Mouse (Mus musculus) embryonic facial prominence, embryonic 15.5 days (tissue): ENCODE results near the gene Tlk2. TPM values are rescaled to one million over a fixed set of nuclear protein-coding genes. Genes with fewer than 3 reads are reported as not detected.

ENCODE experiments used
- ATAC-seq: fragments of 200-750 bp; cut with Nextera tagmentation; 2 replicates; pipeline ENCODE4 v1.8.0; 2017; ENCODE audit warnings: low read depth, moderate TSS enrichment; ENCODE audit not compliant: insufficient number of reproducible peaks, low FRiP score, low TSS enrichment
- H3K27ac ChIP-seq: fragments of 300-500 bp; sonication (generic); replicated peaks from 2 replicates; pipeline ENCODE4 v1.5.1; 2015; ENCODE audit warnings: mild to moderate bottlenecking, inconsistent platforms
- H3K27me3 ChIP-seq: fragments of 300-500 bp; sonication (generic); 2 replicates; pipeline ENCODE4 v1.6.1; 2015; ENCODE audit warnings: inconsistent platforms
- H3K36me3 ChIP-seq: fragments of 300-500 bp; sonication (generic); 2 replicates; pipeline ENCODE4 v1.6.1; 2015; ENCODE audit warnings: mild to moderate bottlenecking, inconsistent platforms
- H3K4me1 ChIP-seq: fragments of 300-500 bp; sonication (generic); 2 replicates; pipeline ENCODE4 v1.6.1; 2015; ENCODE audit warnings: inconsistent platforms
- H3K4me2 ChIP-seq: fragments of 300-500 bp; sonication (generic); replicated peaks from 2 replicates; pipeline ENCODE4 v1.6.1; 2015; ENCODE audit warnings: mild to moderate bottlenecking, inconsistent platforms
- H3K4me3 ChIP-seq: fragments of 300-500 bp; sonication (generic); replicated peaks from 2 replicates; pipeline ENCODE4 v1.5.1; 2015; ENCODE audit warnings: mild to moderate bottlenecking, inconsistent platforms
- H3K9ac ChIP-seq: fragments of 300-500 bp; sonication (generic); 2 replicates; pipeline ENCODE4 v1.6.1; 2015; ENCODE audit warnings: inconsistent platforms
- H3K9me3 ChIP-seq: fragments of 300-500 bp; sonication (generic); replicated peaks from 2 replicates; pipeline ENCODE4 v1.6.1; 2016; ENCODE audit warnings: inconsistent platforms
- WGBS: fragments of 180-500 bp; shearing (Covaris S2); methylation state at CpG from one replicate; pipeline ENCODE4 v1.1.7; 2015; 5-methylcytosine and 5-hydroxymethylcytosine counted together
- polyA plus RNA-seq: library from polyadenylated mRNA; unstranded; fragments of >200 nt; fragmentation: Nextera tagmentation; extraction: Ambion mirVana; gene quantifications from 2 replicates; pipeline ENCODE4 v1.2.1, GENCODE M21; 2015

Gene Tlk2
- polyA plus RNA-seq, 1 experiment from 2014 or later, result 19.1 TPM

DNA sequence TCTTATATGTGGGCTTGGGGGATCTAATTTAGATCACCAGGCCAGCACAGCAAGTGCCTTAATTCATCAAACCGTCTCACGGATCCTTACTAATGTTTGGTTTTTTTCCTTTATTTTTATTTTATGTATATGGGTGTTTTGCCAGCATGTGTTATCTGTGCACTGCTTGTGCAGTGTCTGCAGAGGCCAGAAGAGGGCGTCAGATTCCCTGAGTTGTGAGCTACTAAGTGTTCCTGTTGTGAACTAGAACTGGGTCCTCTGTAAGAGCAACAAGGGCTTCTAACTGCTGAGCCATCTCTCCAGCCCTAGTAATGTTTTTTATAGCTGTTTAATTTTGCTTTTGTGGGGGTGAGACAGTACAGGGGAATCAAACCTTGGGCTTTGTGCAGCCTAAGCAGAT lies 23.8 kb downstream of the Tlk2 start:
- ATAC-seq, result no peak
- no peak overlapping the region for H3K4me2 ChIP-seq
- WGBS, result 54% methylated on average over 3 of the region's 3 CpGs
- no peaks in the 10 kb centered on the region for H3K9me3 ChIP-seq
- no peak overlapping the region for H3K9ac ChIP-seq
- H3K4me1 ChIP-seq, result no peaks in the 10 kb centered on the region
- no peaks in the 10 kb centered on the region for H3K36me3 ChIP-seq
- H3K27ac ChIP-seq, result no peak overlapping the region
- H3K27me3 ChIP-seq, result no peaks in the 10 kb centered on the region
- H3K4me3 ChIP-seq, result no peak overlapping the region

DNA sequence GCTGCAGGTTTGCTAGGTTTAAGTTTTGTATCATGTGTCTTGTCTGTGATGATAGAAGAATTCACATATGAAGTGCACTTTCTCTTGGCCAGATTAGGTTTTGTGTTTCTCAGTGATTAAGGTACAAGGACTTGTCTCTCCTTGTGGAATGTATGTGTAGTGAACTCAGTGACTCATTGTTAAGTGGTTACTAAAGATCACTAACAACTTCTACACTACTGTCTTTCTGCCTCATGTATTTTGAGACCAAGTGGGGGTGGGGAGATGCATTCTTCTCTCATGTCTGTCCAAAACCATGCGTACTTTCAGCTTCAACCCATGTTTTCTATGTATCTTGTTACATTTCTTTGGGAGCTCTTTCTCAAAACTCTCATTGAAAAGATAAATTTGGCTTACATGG lies 31.4 kb downstream of the Tlk2 start:
- H3K9me3 ChIP-seq, result no peaks in the 10 kb centered on the region
- H3K4me3 ChIP-seq, result no peak overlapping the region
- no peak for ATAC-seq
- H3K4me1 ChIP-seq, result no peaks in the 10 kb centered on the region
- no peak overlapping the region for H3K4me2 ChIP-seq
- no peak overlapping the region for H3K9ac ChIP-seq
- no peak overlapping the region for H3K27ac ChIP-seq
- WGBS, result 75% methylated on average over 1 of the region's 1 CpGs
- peaks cover 28% of the 10 kb centered on the region for H3K36me3 ChIP-seq
- no peaks in the 10 kb centered on the region for H3K27me3 ChIP-seq

DNA sequence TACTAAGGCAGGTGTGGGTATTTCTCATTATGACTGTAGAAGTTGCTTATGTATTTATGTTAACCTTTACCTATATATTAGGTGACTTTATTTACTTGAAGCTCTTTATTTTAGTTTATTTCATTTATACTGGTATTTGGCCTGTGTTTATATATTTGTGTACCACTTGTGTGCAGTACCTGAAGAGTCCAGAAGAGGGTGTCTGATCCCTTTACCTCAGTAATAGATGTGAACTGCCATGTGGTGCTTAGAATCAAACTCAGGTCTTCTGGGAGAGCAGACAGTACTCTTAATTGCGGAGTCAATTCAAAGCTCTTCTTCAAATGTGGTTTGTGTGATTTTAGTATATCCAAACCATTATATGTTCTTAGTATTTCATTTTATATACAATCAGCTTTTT lies 35.6 kb downstream of the Tlk2 start:
- Histone ChIP-seq H3K9ac (no peak overlapping the region), H3K4me1 (no peaks in the 10 kb centered on the region), H3K27ac (no peak overlapping the region), H3K36me3 (peaks cover 23% of the 10 kb centered on the region), H3K27me3 (no peaks in the 10 kb centered on the region), H3K4me3 (no peak overlapping the region), H3K9me3 (no peaks in the 10 kb centered on the region), H3K4me2 (no peak overlapping the region)
- no peak for ATAC-seq
- WGBS, result 100% methylated on average over 1 of the region's 1 CpGs

DNA sequence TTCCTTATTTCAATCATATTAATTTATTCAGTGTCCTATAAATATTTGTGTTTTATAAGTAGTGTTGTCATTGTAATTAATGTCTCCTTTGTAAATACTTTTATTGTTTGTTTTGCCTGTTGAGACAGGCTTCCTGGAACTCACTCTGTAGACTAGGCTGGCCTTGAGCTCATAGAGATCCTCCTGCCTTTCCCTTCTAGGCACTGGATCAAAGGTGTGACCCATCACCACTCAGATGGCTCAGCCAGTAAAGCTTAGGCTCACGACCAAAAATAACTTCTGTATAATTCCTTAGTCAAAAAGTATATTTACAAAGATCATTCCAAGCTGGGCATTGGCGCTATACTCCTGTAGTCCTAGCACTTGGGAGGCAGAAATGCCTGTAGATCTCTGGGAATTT lies 39.2 kb downstream of the Tlk2 start:
- 83% methylated on average over 2 of the region's 2 CpGs for WGBS
- ATAC-seq, result no peak
- Histone ChIP-seq H3K27me3 (no peaks in the 10 kb centered on the region), H3K4me3 (no peak overlapping the region), H3K4me2 (no peak overlapping the region), H3K9me3 (no peaks in the 10 kb centered on the region), H3K4me1 (no peaks in the 10 kb centered on the region), H3K9ac (no peak overlapping the region), H3K27ac (no peak overlapping the region), H3K36me3 (peaks cover 27% of the 10 kb centered on the region)

DNA sequence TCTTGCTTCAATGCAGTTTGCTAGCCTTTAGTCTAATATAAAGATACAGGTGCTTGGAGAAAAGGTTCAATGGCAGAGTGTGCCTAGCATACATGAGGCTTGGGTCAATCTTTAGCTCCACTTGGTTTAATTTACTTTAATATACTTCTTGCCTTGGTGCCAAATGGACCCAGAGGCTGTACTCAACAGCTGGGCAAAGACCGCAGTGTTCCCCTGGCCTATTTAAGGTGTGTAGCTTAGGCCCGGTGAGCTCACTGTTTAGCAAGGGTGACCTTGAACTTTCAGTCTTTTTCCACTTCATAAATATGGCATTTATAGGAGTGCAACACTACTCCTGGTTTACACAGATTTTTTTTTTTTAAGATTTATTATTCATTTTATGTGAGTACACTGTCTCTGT lies 55.9 kb downstream of the Tlk2 start:
- H3K27ac ChIP-seq, result no peak overlapping the region
- no peak overlapping the region for H3K9ac ChIP-seq
- H3K4me1 ChIP-seq, result no peaks in the 10 kb centered on the region
- no peak overlapping the region for H3K4me3 ChIP-seq
- no peak for ATAC-seq
- no peaks in the 10 kb centered on the region for H3K27me3 ChIP-seq
- peaks cover 11% of the 10 kb centered on the region; the same call in 1 of the 2 replicates for H3K36me3 ChIP-seq
- no peaks in the 10 kb centered on the region for H3K9me3 ChIP-seq
- H3K4me2 ChIP-seq, result no peak overlapping the region
- WGBS, result 91% methylated on average over 2 of the region's 2 CpGs

DNA sequence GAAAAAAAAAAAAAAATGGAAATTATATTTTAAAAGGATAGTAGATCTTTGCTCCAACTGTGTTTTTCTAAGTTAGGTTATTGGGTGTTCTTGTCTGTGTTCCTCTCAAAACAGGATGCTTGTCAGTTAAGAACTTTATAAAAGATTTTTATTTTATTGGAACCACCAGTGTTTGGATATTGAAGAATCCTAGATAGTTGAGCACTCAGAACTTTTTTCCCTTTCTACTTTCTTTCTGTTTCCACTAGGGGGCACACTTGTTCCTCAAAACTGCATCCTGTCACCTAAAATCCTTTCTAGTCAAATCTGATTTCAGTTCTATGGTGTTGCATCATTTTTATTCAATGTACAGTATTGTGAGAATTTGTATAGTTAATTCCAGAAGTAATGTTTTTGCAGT lies 62.4 kb downstream of the Tlk2 start:
- no peaks in the 10 kb centered on the region for H3K27me3 ChIP-seq
- H3K36me3 ChIP-seq, result peaks cover 37% of the 10 kb centered on the region
- ATAC-seq, result no peak
- no peak overlapping the region for H3K9ac ChIP-seq
- no peaks in the 10 kb centered on the region for H3K9me3 ChIP-seq
- no peaks in the 10 kb centered on the region for H3K4me1 ChIP-seq
- no peak overlapping the region for H3K4me2 ChIP-seq
- H3K4me3 ChIP-seq, result no peak overlapping the region
- H3K27ac ChIP-seq, result no peak overlapping the region

DNA sequence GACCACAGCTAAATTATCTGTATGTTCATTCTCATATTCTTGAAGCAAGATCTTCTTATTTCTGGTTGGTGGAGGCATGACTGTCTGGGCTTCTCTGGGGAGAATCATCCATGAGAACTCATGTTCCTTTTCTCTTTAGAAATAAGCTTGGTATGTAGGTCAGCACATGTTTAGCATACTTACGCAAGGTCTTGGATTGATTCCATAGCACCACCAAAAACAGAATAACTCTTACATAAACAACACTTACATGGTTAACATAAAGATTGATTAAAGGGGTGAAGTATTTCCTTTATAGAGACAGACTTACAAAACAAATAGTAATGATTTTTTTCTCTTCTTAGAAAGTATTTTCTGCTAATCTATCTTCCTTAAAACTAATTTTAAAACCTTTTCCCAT lies 67.8 kb downstream of the Tlk2 start:
- Histone ChIP-seq H3K4me3 (no peak overlapping the region), H3K27me3 (no peaks in the 10 kb centered on the region), H3K36me3 (peaks cover 60% of the 10 kb centered on the region), H3K27ac (no peak overlapping the region), H3K4me2 (no peak overlapping the region), H3K9ac (no peak overlapping the region), H3K9me3 (no peaks in the 10 kb centered on the region), H3K4me1 (no peaks in the 10 kb centered on the region)
- no peak for ATAC-seq
- WGBS, result 84% methylated on average over 1 of the region's 1 CpGs

DNA sequence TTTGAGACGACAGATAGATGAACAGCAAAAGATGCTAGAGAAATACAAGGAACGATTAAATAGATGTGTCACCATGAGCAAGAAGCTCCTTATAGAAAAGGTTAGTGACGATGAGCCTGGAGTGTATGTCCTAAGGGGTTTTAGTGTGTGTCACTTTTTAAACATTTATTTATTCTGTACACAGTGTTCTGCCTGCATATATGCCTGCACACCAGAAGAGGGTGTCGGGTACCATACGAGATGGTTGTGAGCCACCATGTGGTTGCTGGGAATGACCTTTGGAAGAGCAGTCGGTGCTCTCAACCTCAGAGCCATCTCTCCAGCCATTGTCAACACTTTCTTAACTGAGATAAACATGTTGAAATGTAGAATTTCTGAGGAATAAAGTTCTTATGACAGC lies 68.2 kb downstream of the Tlk2 start:
- Histone ChIP-seq H3K27ac (no peak overlapping the region), H3K4me1 (no peaks in the 10 kb centered on the region), H3K4me3 (no peak overlapping the region), H3K9me3 (no peaks in the 10 kb centered on the region), H3K27me3 (no peaks in the 10 kb centered on the region), H3K4me2 (no peak overlapping the region), H3K36me3 (peaks cover 59% of the 10 kb centered on the region), H3K9ac (no peak overlapping the region)
- WGBS, result 88% methylated on average over 6 of the region's 6 CpGs
- ATAC-seq, result no peak

DNA sequence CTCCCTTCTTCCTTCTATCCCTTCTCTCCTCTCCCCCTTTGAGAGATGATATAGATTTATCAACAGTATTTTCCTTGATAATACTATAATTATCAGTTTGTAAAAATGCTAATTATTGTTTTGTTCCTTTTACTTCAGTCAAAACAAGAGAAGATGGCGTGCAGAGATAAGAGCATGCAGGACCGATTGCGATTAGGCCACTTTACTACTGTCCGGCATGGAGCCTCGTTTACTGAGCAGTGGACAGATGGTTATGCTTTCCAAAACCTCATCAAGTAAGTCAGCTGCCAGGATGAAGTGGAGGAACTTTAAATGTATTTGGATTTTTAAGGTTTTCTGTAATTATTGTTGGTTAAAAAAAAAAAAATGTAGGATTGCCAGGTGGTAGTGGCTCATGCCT lies 68.7 kb downstream of the Tlk2 start:
- ATAC-seq, result no peak

DNA sequence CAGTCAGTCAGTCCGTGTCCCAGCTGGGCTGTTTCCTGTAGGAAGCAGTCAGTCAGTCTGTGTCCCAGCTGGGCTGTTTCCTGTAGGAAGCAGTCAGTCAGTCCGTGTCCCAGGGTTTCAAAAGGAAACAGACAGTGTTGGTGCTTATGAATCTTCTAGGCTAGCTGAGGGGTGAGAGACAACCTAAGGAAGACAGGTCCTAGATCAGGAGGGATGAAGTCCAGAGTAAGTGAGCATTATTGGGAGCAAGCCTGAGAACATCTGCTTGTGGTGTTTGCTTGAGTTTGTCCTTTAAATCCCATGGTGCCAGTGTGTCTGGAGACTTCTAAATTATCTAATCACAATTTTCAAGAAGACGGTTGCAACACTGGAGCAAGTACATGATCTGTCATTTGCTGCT lies 81.1 kb downstream of the Tlk2 start:
- H3K4me2 ChIP-seq, result no peak overlapping the region
- peaks cover 45% of the 10 kb centered on the region for H3K36me3 ChIP-seq
- H3K27ac ChIP-seq, result no peak overlapping the region
- ATAC-seq, result no peak
- H3K4me3 ChIP-seq, result no peak overlapping the region
- H3K9ac ChIP-seq, result no peak overlapping the region
- no peaks in the 10 kb centered on the region for H3K27me3 ChIP-seq
- H3K9me3 ChIP-seq, result no peaks in the 10 kb centered on the region
- H3K4me1 ChIP-seq, result no peaks in the 10 kb centered on the region
- 58% methylated on average over 3 of the region's 3 CpGs for WGBS

More for the DNA sequence above, 68.7 kb downstream of the Tlk2 start:
- 92% methylated on average over 5 of the region's 5 CpGs for WGBS
- Histone ChIP-seq H3K27ac (no peak overlapping the region), H3K9me3 (no peaks in the 10 kb centered on the region), H3K9ac (no peak overlapping the region), H3K27me3 (no peaks in the 10 kb centered on the region), H3K4me3 (no peak overlapping the region), H3K36me3 (peaks cover 54% of the 10 kb centered on the region), H3K4me2 (no peak overlapping the region), H3K4me1 (no peaks in the 10 kb centered on the region)

DNA sequence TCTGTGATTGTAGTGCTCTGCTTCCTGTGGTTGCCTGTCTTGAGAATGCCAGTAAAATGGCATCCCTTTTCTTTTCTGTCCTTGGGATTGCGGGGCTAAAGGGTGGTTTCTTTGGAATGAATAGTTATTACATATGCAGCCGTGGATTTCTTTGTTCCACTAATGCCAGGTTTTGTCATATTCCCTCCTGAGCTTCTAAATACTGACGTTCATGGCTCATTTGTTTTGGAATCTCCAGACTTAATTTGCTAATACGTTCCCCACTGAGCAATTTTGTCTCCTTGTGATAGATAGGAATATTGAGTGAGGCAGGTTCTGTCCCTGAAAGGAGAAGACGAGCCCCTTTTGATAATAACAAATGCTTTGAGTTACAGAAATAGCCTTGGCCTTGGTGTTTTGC lies 82.5 kb downstream of the Tlk2 start:
- no peak for ATAC-seq
- no peaks in the 10 kb centered on the region for H3K27me3 ChIP-seq
- H3K36me3 ChIP-seq, result peaks cover 36% of the 10 kb centered on the region
- H3K27ac ChIP-seq, result 0 out of 2 replicates have a peak overlapping the region, but pooled peaks have one; percentile 3
- no peak overlapping the region for H3K4me3 ChIP-seq
- H3K4me1 ChIP-seq, result no peaks in the 10 kb centered on the region
- no peak overlapping the region for H3K9ac ChIP-seq
- WGBS, result 63% methylated on average over 5 of the region's 5 CpGs
- no peak overlapping the region for H3K4me2 ChIP-seq
- H3K9me3 ChIP-seq, result no peaks in the 10 kb centered on the region

DNA sequence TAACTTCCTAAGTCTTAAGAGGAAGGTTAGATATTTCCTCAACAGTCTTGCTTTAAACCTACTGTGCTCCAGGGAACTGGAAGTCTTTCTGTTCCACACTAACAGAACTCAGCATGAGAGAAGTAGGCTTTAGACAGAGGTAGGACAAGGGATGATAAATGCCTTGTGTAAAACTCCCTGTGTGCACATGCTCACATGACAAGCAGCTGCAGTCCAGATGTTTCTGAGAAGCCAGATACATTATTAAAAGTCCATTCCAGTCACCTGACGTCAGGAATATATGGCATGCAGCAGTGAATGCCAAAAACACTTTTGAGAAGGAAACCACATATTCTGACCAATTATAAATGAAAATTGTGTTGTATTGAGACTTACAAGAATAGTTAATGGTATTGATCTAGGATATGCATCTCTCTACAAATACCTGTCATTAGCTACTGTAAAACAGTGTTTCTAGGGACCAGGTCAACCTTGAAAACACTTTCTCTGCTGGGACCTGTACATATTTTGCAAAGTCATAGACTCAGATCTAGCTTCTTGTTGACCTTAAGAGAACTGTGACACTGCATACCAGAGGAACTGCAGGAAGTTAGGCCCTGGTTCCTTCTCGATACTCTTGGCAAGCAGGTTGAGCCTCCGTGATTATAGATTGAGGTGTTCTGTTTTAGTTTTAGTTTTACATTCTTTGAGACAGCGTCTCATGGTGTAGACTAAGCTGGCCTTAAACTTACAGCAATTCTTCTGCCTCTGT lies 83.2 kb downstream of the Tlk2 start:
- Histone ChIP-seq H3K9me3 (no peaks in the 10 kb centered on the region), H3K4me2 (no peak overlapping the region), H3K27me3 (no peaks in the 10 kb centered on the region), H3K36me3 (peaks cover 35% of the 10 kb centered on the region), H3K4me1 (no peaks in the 10 kb centered on the region), H3K4me3 (no peak overlapping the region), H3K9ac (no peak overlapping the region), H3K27ac (0 out of 2 replicates have a peak overlapping the region, but pooled peaks have one; percentile 3)
- WGBS, result 72% methylated on average over 4 of the region's 4 CpGs
- ATAC-seq, result no peak; the same call in 1 of the 2 replicates
